Mouse (Mus musculus) large intestine, adult 2 months (tissue): ENCODE measurements around the gene Zfp536. TPM values are rescaled to one million over a fixed set of nuclear protein-coding genes. Genes with fewer than 3 reads are reported as not detected.

Source experiments
- DNase-seq: peaks from one replicate; pipeline ENCODE4 v3.0.0-alpha.2; 2012; ENCODE audit warnings: low read depth, low spot score
- WGBS: fragments of 180-500 bp; shearing (Covaris S2); methylation state at CpG from one replicate; pipeline ENCODE4 v1.1.7; 2018; 5-methylcytosine and 5-hydroxymethylcytosine counted together
- polyA plus RNA-seq: library from polyadenylated mRNA; depleted of rRNA; stranded (reverse); fragments of >200 nt; gene quantifications from 2 replicates; pipeline ENCODE4 v1.2.3, GENCODE M21; 2012; rRNA removed

Zfp536 gene
- polyA plus RNA-seq, 1 experiment = 0.52 TPM

DNA sequence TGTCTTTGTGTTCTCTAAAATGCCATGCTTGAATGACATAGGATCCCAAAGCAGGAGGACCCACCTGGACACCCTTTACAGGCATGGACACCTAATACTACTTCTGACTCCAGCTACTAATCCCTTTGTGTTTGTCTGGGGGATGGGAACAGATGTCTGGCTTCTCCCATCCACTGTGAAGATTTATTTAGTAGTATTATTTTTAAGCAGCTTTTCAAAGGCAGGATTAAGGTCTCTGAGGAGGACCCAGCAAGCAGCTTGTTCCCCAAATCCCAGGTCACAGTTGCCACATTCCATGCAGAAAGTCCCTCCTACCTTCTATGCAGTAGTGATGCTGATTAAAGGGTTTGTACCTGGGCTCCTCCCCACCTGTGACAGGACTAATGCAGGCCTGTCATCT lies 347.4 kb downstream of the Zfp536 start:
- no peak for DNase-seq

- DNase-seq = no peak
- 40% methylated on average over 2 of the region's 2 CpGs for WGBS
Observed at GRCm38 (mm10) chr7:37422966-37423365, 350.5 kb downstream of the Zfp536 start.

Other genes with a start within 250 kb of the Zfp536 start
- 3.5 and 6.0 TPM in 2 replicates for gene Uri1, start 249.9 kb upstream of the Zfp536 start, polyA plus RNA-seq